Mouse (Mus musculus): ENCODE results near the gene Nphp4.
A peak's percentile ranks its signal among the peaks of the same experiment; 100 is the strongest.

Gene Nphp4

DNA sequence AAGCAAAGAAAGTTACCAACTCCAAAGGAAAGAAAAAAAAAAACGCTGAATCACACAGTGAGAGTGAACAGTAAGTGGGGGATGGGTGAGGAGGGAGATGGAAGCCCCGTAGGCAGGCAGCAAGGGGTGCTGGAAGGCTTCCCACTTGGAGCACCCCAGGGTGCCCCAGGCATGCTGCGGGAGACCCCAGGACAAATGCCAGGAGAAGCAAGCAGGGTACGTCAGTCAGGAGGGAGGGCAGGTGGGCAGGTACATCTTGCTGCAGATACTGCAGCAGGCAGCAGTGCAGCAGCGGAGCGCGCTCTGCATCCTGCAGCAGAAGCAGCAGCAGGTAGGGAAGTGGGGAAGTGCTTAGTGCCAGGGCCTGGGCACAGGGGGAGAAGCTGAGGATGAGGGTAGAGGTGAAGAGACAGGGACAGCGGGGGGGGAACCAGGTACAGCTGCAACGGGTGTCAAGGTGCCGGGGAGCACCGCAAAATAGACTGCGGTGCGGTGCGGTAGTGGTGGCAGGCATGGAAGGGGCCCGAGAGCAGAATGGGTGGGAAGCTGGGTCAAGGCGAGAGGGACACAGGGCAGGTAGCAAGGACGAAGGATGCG lies at the start of gene Nphp4:
Nphp4 (plus strand) TSS at position 280 of the 597 bp plus-strand sequence.
- peak; percentile 16 for DNase-seq

DNA sequence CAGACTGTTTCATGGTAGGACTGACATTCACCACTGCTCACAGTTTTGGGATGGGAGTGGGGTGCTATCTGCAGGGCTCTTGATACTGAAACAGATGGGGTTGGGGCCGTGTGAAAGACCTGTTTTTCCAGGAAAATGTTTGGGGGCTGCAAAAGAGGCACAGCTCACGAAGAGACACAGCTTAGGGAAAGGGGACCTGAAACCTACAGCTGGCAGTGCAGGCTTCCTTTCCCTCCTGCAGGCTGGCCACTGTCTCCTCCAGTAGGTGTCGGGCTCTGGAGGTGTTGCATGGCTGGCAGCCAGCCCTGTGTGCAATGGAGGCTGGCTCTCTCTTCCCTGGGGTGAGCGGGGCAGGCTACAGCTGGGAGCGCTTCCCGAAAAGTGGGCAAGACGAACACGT lies 48.2 kb upstream of the Nphp4 start:
- DNase-seq = no peak

DNA sequence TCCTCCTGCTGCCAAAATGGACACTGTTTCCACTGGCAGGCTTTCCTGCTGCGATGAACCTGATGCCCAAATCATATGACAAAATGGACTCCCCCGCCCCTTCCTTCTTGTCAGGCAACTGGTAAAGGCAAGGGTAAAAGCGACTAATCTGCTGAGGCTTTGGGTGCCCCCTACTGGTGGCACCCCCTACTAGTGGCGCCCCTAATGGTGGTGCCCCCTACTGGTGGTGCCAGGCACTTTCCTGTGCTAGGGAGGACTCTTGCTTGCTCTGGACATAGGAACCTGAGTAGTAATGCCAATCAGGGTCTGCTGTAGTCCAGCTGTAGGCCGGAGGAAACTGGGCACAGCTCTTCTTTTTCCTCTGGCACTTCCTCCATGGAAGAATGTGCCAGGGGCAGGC lies 44.2 kb upstream of the Nphp4 start:
- peak; percentile 38 for DNase-seq

DNA sequence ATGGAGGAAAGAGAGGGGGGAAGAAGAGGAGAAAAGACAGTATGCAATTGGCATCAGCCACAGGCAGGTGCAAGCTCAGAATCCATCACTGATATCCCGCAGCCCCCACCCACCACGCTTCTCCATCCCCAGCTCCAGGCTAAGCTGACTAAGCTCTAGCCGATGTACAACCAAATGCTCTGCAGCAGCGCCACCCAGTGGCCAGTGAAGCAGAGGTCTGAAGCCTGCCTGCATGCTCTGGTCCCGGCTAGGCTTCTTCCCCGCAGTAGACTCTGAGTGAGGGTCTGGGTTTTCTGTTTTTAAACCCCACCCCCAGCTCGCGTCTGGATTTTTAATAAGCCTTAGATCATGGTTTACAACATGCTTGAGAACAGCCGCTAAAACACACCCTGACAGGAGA lies 41.7 kb upstream of the Nphp4 start:
- peak; percentile 84 for DNase-seq

DNA sequence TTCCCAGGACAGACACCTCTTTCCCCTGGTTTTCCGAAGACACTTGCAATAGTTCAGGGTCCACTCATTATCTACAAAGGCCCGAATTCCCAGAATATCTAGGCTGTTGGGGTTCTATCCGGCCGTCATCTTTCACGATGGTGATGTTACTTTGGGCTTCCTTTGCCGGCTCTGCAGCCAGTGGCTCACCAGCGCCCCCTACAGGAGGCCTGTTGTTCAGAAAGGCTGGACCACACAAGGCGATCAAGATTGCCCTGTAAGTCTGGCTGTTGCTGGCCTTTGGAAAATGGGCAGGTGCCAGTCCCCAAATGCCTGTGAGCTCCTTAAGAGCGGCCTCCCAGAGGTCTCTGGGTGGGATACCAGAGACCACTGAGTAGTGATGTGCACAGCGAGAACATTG lies 41.3 kb upstream of the Nphp4 start:
- peak; percentile 58 for DNase-seq

DNA sequence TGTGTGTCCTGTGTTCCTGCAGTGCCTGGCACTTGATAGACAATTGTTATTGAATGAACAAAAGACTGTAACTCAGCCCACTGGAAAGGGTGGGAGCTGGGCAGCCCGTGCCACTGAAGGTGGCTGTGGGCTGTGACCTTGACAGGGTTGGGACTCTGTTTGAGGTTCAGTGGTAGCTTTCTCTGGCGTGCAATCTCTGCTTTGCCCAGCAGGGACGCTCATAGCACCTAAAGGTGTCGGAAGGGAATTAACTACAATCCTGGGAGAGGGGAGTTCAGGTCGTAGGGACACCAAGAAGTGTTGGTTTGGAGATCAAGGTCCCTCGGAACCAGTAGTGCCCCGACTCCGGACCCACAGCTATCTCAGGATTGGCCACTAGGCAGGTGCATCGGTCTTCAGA lies 35.6 kb upstream of the Nphp4 start:
- DNase-seq = peak; percentile 32

DNA sequence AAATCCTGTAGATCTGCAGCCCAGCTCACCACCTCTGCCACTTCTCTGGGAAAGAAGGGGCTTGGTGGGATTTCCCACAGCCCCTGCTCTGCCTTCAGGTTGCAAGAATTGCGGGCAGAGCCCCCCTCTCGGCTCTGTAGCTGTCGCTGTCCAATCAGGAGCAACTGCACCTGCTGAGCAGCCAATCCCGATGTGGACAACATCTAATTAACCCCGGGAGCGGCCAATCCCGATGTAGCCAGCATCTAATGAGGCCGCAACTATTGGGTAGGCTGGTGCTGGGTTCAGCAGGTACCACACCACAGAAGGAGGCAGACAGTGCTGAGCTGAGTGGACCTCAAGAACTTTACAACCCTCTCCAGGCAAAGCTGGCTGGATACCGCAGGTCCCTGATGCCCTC lies 35.0 kb upstream of the Nphp4 start:
- no peak for DNase-seq

DNA sequence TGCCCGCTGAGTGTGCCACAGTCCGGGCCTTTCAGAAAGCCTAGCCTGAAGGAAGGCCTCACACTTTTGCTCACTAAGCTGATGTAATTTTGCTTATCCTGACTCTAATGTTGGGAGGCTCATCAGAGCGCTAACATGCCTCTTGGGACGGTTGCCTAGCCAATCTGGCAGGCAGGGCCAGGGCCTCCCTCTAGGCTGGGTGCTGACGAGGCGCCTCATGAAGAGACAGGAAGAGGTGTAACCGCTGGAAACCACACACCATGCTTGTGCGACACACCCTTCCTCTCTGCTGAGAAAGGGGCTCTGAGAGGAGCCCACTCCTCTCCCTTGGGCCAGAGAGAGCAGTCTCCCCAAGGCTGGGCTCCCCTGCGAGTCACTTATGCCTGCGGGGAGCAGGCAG lies 30.3 kb upstream of the Nphp4 start:
- no peak for DNase-seq

DNA sequence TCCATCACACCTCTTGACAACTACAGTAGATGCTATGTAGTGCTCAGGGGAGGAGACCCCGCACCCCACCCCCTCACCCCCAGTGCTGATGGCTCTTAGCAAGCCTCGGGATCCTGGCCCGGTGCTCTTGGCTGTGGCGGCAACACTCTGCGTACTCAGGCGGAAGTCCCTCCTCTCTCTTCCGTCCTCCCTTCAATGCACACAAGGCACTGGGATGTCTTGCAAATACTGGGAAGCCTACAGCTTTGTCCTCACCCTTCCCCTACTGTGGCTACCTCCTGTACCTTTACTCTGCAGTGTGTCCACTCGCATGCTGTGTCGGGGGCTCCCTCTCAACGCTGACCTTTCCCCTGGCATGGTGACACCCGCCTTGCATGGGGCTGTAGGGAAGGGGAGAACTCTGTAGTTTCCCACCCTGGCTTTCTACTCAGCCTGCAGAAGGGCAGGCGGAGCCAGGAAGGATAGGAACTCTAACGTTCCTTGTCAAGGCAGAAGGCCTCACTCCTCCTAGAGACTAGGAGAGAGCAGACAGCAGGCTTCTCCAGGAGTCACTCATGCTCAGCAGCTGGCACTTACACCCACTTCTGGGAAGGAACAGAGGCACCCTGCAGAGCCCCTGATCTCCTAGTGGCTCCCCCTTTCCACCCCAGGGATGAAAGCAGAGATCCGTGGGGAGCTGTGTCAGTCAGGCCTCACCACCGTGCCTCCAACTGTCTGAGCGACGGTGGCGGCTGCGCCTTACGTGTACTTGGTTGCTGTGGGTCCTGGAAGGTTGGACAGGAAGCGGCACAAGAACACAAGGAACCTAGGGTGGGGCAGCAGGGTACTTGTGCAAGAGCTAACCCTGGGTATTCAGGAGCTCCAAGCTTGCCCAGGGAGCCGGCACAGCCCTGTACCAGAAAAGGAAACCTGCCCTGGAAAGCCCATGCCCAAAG lies 28.5 kb upstream of the Nphp4 start:
- no peak for DNase-seq

DNA sequence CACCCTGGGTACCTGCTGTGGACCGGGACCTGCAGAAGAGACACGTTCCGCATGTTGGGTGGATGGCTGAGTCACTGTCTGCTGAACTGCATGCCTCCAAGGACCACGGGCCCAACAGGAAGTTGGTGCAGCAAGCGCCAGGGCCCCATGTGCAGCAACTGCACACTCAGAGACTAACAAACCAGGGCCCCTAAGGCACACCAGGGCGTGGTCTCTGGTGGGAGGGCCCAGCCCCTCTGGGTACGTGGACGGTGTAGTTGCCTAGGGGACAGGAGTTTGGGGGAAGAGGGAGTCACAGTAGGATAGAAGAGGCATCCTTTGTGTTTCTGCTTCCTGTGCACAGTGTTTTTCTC lies 27.9 kb upstream of the Nphp4 start:
- DNase-seq = no peak

DNA sequence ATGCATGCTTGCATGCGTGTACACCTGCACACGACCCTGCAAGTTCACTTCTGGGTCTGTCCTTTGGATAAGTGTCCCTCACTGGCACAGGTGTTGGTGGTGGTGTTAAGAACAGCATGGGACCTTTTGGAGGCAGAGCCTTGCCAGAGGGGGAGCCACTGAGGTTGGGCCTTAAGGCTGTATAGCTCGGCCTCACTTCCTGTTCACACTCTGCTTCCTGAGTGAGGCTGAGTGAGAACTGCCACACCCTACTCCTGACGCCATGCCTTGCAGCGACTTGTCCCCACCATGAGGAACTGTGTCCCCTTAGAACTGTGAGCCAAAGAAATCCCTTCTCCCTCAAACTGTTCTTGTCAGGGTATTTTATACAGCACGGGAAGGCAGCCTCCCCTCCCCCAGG lies 25.1 kb upstream of the Nphp4 start:
- DNase-seq = no peak

DNA sequence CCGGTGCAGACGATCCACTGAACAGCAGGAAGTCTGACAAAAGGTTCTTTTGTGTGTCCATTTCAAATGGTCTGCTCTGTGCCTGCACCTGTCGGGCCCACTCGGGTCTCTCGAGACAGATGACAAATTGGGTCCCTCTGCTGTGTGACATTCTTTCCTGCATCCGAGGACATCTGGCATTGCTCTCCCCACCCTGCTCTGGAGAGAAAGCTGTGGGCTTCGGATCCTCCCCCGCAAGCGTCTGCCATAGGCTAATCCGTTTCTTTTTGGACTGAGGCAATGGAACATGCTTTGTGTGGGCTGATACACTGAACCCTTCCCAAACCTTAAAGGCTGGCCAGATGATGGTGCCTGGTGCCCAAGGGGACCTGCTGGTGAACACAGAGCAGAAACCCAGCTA lies 23.4 kb upstream of the Nphp4 start:
- no peak for DNase-seq

DNA sequence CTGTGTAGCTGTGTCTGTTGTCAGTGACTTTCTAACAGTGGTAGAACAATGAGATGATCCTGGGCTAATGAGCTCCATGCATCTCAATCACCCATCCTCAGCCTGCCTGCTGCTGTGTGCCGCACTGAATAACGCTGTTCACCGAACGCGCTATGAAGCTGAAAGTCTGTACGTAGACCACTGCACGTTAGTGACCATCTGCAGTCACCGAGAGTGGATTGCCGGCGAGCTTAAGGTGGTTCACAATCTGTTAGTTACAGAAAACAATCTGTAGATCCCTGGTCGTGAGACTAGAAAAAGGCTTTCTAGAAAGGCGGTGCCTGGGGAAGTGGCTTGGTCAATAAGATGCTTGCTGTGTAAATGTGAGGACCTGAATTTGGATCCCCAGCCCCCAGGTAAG lies 22.4 kb upstream of the Nphp4 start:
- no peak for DNase-seq

DNA sequence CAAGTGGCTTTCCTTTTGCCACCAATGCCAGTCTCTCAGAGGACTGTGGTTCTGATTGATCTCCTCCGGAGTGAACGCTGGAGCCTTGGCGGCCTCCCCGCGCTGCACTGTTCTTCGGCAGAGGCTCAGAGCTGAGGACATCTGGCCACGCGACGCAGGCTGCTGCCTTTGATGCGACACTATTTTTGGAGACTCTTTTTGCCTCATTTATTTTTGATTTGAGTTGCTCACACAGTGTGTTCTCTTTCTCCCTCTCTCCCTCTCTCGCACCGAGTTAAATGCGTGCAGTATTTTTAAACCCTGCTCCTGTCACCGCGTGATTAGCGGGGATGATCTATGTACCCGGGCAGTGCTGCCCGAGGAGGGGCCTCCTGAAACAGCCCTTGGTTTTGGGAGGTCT lies 19.9 kb upstream of the Nphp4 start:
- no peak for DNase-seq

DNA sequence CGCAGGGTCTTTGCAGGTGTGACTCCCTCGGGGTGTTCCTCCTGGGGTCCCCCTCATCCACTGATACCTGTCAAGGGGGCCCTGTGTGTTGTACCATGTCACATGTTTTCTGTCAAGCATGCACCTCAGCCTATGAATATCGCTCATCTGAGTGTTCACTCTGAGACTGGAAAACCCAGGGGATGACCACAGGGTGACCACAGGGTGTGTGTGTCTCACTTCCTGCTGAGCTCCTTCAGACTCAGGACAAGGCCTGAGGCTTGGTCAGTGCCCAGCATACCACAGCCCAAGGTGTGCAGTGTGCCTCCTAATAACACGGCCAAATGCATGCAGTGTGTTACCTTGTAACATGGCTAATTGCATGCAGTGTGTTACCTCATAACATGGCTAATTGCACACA lies 18.8 kb upstream of the Nphp4 start:
- DNase-seq = no peak

DNA sequence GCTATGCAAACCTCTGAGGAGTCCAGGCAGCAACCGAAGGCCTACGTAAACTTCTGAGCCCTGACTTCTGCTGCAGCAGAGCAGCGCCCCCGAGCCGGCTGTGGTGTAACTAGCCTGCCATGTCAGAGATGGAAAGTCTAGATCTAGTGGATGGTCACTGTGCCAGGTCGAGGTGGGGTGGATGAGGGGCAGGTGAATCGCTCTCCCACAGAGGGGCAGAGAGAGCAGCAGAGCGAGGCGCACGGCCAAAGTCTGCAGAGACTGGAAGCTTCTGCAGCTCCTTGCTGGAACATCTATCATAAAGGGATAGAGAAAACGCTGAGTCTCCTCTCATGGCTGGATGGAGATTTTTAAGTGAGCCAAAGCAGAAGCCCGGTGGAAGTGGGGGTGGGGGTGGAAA lies 14.0 kb upstream of the Nphp4 start:
- peak; percentile 82 for DNase-seq

DNA sequence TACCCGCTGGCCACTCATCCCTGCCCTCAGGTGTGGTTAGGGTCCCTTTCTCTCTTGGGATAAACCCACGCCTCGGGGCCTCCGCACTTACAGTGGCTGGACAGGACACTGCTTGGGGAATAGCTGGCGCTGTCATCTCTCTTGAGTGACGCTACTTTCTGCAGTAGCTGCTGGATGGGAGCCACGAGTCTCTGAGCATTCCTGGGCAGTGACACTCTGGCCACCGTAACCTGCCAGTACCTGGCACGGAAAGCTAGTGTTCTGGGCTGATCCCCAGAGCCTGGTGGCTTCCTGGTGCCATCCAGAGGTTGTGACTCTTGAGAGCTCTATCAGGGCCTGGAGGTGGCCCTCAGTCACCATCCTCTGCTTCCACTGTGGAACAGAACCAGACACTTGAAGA lies 13.4 kb upstream of the Nphp4 start:
- peak; percentile 31 for DNase-seq

DNA sequence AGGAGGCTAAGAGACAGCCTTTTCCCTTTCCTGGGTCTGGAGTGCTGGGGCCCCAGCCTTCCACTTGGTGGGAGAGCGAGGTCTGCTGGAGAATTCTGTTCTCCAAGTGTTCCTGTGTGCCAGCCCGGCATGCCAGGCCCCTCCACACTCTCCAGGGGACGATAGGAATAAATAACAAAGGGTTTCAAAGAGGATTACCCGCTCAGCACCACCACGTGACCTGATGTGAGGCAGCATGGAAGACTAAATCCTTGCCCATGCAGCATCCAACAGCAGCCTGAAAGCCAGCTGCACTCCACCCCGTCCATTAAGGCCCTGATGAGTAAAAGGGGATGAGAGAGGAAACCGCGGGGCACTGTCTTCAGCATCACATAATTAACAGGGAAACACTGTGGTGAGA lies 11.4 kb upstream of the Nphp4 start:
- DNase-seq = no peak

DNA sequence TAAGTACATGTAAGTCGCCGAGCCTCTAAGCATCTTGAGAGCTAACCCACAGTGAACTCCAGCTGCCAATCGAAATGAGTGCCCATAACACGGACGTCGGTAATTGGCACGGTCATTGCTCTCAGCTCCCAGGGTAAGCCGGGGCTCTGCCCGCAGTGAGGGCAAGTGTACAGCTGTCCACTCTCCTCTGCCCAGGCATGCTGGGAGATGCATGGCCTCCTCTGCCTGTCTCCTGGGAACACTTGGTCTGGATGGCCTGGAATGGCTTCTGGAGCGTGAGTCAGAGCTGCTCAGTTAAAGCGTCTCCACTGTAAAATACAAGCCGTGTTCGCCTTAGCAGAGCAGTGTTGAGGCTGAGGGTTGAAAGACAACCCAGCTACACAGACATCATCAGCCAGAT lies 9.9 kb upstream of the Nphp4 start:
- no peak for DNase-seq

DNA sequence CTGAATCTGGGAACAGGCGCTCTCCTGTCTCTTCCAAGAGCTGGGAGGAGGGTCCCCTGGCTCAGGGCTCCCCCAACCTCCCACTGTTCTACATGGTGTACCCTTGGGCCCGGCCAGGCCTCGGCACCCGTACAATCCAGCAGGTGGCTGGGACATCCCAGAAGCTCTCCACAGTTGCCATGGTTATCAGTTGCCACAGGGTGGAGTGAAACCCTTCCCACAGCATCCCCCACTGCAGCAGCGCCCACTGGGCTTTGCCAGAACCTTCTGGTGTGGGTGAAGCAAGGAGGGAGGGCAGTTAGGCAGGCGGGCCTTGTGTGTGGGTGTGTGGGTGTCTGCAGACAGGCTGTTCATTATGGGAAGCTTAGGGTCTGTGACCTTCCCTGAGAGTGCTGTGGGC lies 8.6 kb upstream of the Nphp4 start:
- no peak for DNase-seq

DNA sequence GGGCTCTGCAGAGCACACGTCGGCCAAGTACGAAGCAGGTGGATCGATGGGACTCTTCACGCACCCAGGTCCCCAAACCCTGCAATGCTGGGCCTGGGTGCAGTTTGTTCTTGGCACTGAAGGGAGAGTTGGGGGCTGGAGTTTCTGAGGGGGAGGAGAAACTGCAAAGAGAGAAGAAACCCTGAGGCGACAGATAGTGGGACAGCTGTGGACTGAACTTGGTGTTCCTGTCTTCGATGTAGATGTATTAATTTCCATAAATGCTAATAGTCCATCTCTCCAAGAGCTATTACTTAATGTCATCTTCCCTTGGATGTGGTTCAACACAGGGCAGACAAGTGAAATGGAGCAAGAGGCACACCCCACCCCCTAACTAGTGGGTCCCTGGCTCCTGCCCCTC lies 565 bp upstream of the Nphp4 start:
- DNase-seq = no peak

DNA sequence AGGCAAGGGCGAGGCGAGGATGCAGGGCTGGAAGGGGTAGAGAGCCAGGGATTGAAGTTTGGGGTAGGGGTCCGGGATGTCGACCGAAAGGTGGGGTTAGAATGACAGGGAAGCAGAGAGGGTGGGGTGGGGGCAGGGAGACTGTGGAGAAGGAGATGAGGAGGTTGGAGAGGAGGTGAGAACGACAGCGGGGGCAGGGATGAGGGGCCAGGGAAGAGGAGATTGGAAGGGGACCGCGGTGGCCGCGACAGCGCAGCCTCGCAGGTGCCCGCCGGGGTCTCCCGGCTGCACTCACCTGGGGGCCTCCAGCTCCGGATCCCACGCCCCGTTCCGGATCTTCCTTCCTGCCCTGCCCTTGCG lies 580 bp downstream of the Nphp4 start:
- DNase-seq = no peak

DNA sequence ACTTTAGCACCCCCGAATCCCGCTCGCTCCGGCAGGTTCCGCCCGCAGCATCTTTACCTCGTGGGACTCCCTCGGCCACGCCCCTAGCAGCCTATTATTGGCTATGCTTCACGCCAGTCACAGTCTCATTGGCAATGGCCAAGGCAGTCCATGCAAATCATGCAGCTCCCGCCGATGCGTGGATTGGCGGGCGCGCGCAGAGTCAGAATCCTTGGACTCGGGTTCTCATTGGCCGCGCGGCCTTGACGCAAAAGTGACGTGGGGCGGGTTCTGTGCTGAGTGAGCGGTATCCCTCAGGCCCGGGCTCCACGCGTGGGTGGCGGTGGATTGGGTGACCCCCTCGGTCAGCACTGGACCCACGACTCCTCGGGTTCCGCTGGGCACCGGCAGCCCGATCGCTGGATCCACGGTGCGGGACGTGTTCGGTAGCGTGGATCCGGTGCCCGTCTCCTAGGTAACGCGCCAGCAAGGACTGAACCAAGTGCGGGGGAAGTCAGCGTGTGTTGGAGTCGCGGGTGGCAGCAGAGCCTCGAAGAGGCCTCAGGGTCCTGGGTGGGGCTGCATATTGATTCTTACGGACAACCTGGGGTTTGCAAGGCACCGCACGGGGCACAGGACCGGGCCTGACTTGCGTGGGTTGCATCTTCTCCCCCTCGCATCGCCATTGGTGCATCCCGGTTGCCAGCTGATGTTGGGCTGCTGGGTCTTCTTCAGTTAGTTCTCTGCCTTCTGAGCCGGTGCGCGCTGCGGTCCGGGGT lies 1.1 kb downstream of the Nphp4 start, which contains the start of gene Kcnab2:
Kcnab2 (minus strand) TSS at position 406 of the 758 bp plus-strand sequence.
- DNase-seq = peak; percentile 99

DNA sequence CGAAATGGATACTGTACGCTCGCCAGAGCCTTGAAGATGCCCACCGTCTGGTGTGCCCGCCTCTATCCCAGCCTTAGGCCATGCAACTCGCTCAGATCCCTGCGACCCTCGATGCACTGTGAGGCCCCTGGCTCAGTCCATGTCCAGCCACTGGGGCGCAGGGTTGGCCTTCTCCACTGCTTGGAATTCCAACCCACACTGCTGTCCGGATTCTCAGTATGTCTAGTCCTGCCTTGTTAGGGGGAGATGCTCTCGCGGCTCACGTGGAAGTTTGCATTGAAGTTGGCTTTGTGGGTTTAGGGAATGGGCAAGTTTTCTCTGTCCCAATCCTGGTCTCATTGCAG lies 1.7 kb downstream of the Nphp4 start:
- no peak for DNase-seq

Data from kidney, adult 9 months (tissue).